Mouse (Mus musculus) intestine, embryonic 15.5 days (tissue): ENCODE measurements at regions not wholly inside any gene's neighbourhood (a gene's known extent, or its start where the extent isn't known, plus 50 kb on each side); places are given as distances from the start of the nearest gene placed in this dataset.

ENCODE experiments used
- ATAC-seq: fragments of 200-750 bp; cut with Nextera tagmentation; 2 replicates; pipeline ENCODE4 v1.8.0; 2017; ENCODE audit warnings: moderate TSS enrichment, moderate library complexity
- H3K27ac ChIP-seq: fragments of 300-500 bp; sonication (generic); 2 replicates; pipeline ENCODE4 v1.5.1; 2015; ENCODE audit warnings: mild to moderate bottlenecking, inconsistent platforms
- H3K27me3 ChIP-seq: fragments of 300-500 bp; sonication (generic); replicated peaks from 2 replicates; pipeline ENCODE4 v1.6.1; 2015; ENCODE audit warnings: inconsistent platforms
- H3K36me3 ChIP-seq: fragments of 300-500 bp; sonication (generic); 2 replicates; pipeline ENCODE4 v1.6.1; 2015; ENCODE audit warnings: inconsistent platforms
- H3K4me1 ChIP-seq: fragments of 300-500 bp; sonication (generic); replicated peaks from 2 replicates; pipeline ENCODE4 v1.6.1; 2015; ENCODE audit warnings: inconsistent platforms
- H3K4me2 ChIP-seq: fragments of 300-500 bp; sonication (generic); replicated peaks from 2 replicates; pipeline ENCODE4 v1.6.1; 2015; ENCODE audit warnings: mild to moderate bottlenecking, inconsistent platforms
- H3K4me3 ChIP-seq: fragments of 300-500 bp; sonication (generic); replicated peaks from 2 replicates; pipeline ENCODE4 v1.5.1; 2015; ENCODE audit warnings: inconsistent platforms
- H3K9ac ChIP-seq: fragments of 300-500 bp; sonication (generic); 2 replicates; pipeline ENCODE4 v1.6.1; 2015; ENCODE audit warnings: inconsistent platforms
- H3K9me3 ChIP-seq: fragments of 300-500 bp; sonication (generic); 2 replicates; pipeline ENCODE4 v1.6.1; 2016; ENCODE audit warnings: inconsistent platforms
- WGBS: fragments of 180-500 bp; shearing (Covaris S2); methylation state at CpG from one replicate; pipeline ENCODE4 v1.1.7; 2015; 5-methylcytosine and 5-hydroxymethylcytosine counted together

DNA sequence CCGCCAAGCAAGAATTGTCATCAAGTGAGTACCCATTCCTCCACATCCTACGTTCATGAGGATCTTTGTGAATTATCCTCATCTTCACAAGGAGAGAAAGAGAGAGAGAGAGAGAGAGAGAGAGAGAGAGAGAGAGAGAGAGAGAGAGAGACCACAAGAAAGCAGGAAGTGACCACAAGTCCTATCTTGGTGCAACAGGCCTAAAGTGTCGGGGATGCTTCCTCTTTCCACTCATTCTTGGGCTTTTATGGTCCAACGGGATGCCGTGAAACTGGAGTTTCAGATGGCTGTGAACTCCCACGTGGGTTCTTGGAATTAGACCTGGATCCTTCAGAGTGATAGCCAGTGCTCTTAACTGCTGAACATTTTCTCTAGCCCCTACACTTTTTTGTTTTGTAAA, 53.1 kb upstream of the Rai14 start:
- Histone ChIP-seq H3K27ac (no peak overlapping the region), H3K9me3 (no peaks in the 10 kb centered on the region), H3K27me3 (no peaks in the 10 kb centered on the region), H3K4me2 (no peak overlapping the region), H3K36me3 (no peaks in the 10 kb centered on the region), H3K4me3 (no peak overlapping the region), H3K9ac (no peak overlapping the region), H3K4me1 (no peaks in the 10 kb centered on the region)
- no peak for ATAC-seq
- WGBS, result 78% methylated on average over 6 of the region's 6 CpGs

DNA sequence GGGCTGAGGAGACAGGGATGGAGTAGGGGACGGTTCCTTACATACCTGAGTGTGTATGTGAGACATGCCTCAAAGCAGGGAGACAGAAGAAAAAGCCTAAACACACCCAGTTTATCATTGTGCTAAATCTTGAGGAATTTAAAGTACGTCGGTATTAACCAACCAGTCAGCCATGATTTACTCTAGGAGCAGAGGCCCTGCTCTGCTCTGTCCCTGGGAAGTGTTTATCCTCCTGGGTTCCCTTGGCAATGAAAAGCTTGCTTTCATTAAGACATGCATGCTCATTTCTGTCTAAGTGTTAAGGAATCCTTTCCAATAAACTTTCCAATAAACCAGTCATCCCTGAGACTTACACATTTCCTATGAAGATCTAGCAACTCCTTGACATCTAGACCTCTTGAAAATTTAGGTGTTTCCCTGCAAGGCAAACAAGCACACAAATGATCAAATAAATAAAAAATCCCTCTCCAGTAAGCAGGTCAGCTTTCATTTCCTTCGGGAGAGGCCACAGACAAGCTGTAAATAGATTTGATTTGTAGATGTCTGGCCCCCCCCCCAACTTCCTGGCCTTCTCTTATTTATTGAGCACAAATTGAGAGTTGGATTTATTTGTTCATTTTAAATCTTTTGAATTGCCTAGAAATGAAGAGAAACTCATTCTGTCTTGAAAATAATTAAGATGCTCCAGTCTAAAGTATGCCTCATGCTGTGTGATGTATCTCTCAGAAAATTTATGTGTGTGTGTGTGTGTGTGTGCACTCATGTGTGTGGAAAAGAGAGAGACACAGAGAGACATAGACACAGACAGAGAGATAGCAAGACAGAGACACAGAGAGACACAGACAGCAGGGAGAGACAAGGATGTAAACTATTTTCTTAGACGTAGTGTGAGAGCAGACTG, 56.2 kb upstream of the Rai14 start:
- no peak for ATAC-seq
- WGBS, result 25% methylated on average over 5 of the region's 5 CpGs
- no peak overlapping the region for H3K27ac ChIP-seq

DNA sequence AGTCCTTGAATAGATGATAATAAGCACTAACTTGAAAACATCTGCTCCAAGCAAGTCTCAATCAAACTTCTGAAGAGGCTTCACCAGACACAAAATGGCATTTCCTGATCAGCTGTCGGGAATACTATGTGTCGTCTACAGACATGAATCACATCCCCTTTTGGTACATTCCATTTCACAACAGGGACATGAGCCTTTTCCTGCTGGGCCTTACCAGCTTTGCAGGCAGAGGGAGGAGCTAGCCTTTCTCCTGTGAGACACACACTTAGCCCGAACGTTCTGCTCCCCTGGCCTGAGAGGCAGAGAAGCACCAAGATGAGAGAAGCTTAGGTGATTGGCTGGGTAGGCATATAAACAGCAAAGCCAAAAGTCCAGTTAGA, 56.9 kb upstream of the Rai14 start:
- Histone ChIP-seq H3K9ac (no peak overlapping the region), H3K36me3 (no peaks in the 10 kb centered on the region), H3K9me3 (no peaks in the 10 kb centered on the region), H3K4me2 (no peak overlapping the region), H3K27me3 (no peaks in the 10 kb centered on the region), H3K4me3 (no peak overlapping the region), H3K4me1 (no peaks in the 10 kb centered on the region), H3K27ac (no peak overlapping the region)
- ATAC-seq, result no peak
- 33% methylated on average over 4 of the region's 4 CpGs for WGBS

More for the DNA sequence above, 56.2 kb upstream of the Rai14 start:
- Histone ChIP-seq H3K4me2 (no peak overlapping the region), H3K27me3 (no peaks in the 10 kb centered on the region), H3K4me3 (no peak overlapping the region), H3K4me1 (no peaks in the 10 kb centered on the region), H3K9me3 (no peaks in the 10 kb centered on the region), H3K36me3 (no peaks in the 10 kb centered on the region), H3K9ac (no peak overlapping the region)

DNA sequence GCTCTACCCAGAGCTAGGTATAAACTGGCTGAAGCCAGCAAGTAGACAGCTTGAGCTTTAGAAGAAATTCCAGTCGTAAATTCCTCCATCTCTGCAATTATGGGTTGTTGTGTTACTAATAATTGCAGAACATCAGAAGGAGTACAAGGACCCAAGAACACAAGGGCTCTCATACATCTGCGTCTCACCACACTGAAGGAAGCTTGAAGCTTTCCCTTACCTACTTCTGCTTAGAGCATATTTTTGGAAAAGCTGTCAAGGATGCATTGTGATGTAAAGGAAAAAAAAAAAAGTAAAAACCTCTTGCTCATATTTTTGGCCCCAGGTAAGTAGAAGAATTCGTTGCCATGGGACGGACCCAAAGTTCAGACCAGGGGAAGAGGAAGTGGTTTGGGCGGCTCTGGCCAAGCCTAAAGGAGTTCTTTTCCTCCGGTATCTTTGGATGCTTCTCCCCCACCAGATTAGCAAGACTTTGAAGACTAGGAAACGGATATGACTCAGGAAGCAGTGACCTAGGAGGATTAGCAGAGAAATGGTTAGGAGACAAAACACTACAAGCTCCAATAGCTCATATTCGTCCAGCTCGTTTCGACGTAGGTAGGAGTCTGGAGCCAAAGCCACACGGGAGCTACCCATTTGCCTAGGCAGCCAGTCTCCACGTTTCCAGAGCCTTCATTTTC, 65.7 kb upstream of the Rai14 start:
- no peaks in the 10 kb centered on the region for H3K4me1 ChIP-seq
- no peak overlapping the region for H3K4me2 ChIP-seq
- 81% methylated on average over 13 of the region's 13 CpGs for WGBS
- H3K9me3 ChIP-seq, result no peaks in the 10 kb centered on the region
- ATAC-seq, result no peak
- H3K27me3 ChIP-seq, result no peaks in the 10 kb centered on the region
- no peaks in the 10 kb centered on the region for H3K36me3 ChIP-seq
- no peak overlapping the region for H3K27ac ChIP-seq
- H3K9ac ChIP-seq, result no peak overlapping the region
- H3K4me3 ChIP-seq, result no peak overlapping the region

DNA sequence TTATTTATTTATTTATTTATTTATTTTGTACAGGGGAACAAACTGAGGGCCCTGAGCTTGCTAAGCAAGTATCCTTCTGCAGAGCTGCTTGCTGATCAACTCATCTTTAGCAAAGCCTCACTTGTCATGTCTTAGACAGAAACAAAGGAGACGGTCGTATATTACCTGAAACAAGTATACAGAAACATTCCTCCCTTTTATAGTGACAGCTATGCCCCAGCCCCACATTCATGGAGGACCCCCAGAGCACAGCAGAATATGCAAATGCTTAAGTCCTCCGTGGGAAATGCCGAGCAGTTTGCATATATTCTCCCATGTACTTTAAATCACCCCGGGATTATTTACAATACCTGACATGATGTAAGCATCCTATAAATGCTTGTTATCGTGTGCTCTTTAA, 74.9 kb upstream of the Rai14 start:
- Histone ChIP-seq H3K4me3 (no peak overlapping the region), H3K4me2 (no peak overlapping the region), H3K9me3 (no peaks in the 10 kb centered on the region), H3K9ac (no peak overlapping the region), H3K36me3 (no peaks in the 10 kb centered on the region), H3K27me3 (no peaks in the 10 kb centered on the region), H3K4me1 (no peaks in the 10 kb centered on the region), H3K27ac (no peak overlapping the region)
- ATAC-seq, result no peak
- WGBS, result 51% methylated on average over 6 of the region's 6 CpGs

DNA sequence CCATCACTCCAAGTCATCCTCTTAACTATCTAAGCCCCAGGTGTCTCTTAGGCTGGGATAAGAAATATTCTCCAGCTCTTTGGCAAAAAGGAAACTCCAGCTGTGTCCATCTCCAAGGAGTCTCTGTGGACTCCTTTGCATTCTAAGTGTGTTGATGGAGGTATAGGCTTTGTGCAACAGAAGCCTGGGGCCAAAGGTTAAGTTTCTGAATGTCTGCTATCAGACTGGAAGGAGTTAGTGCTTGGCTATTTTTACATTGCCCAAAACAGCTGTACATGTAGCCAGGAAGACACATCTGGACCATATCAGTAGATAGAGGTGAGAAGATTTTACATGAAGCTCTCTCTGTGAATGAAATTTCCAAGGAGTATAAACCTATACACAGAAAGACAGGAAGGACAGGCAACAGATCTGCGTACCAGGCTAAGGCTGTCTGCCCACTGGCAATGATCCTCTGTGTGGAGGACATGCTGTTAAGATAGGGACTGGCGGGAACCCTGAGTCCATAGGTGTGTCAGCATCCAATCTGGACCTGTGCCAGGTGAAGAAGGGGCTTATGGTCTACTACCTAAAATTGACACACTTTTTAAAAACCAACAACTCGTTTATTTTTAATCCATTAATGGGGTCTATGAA, 76.6 kb upstream of the Rai14 start:
- Histone ChIP-seq H3K27ac (no peak overlapping the region), H3K4me3 (no peak overlapping the region), H3K36me3 (no peaks in the 10 kb centered on the region), H3K4me1 (no peaks in the 10 kb centered on the region), H3K4me2 (no peak overlapping the region), H3K27me3 (no peaks in the 10 kb centered on the region), H3K9me3 (no peaks in the 10 kb centered on the region), H3K9ac (no peak overlapping the region)
- 72% methylated on average over 3 of the region's 3 CpGs for WGBS
- no peak for ATAC-seq

DNA sequence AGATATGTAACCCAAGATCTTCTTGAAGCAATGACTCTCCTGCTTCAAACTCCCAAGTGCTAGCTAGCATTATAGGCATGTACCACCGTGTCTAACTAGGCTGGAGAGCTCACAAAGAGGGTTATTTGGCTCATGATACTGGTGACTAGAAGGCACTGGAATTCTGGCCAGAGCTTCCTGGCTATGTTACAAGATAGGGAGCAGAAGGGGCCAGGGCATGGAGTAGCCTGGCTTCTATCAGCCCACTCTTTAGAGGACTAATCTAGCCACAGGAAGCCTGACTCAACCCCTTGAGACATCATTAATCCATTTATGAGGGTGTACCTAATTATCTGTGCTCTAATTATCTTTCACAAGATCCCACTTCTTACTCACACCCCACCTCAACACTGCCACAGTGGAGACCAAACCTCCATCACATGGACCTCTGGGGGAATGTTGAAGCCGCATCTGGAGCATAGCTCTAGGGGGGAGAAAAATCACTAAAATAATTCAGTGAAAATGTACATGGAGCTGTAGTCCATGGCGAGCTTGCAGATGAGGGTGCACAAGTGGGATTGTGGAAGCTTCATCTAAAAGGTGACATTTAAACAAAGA, 77.2 kb upstream of the Rai14 start:
- no peaks in the 10 kb centered on the region for H3K4me1 ChIP-seq
- WGBS, result 82% methylated on average over 3 of the region's 3 CpGs
- no peak overlapping the region for H3K4me2 ChIP-seq
- H3K9me3 ChIP-seq, result no peaks in the 10 kb centered on the region
- no peak overlapping the region for H3K4me3 ChIP-seq
- ATAC-seq, result no peak
- H3K36me3 ChIP-seq, result no peaks in the 10 kb centered on the region
- no peak overlapping the region for H3K9ac ChIP-seq
- no peaks in the 10 kb centered on the region for H3K27me3 ChIP-seq
- no peak overlapping the region for H3K27ac ChIP-seq

DNA sequence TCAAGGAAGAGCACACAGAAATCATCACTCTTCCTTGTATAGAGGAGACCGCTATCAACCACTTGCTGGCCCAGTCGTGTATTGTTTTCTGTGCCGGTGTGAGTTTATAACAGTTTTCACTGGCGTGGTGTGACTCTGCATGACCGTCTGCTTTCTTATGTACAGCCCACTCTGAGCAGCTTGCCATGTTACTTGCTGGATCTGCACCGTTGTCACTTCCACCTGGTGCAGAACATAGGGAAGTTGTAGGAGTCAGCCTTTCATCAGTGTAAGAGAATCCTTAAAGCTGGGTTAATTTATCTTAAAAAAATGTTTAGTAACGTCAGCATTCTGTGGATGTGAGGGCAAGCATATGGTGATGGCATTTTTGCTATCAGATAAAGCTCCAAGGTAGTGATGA, 77.7 kb upstream of the Rai14 start:
- 62% methylated on average over 7 of the region's 7 CpGs for WGBS
- no peaks in the 10 kb centered on the region for H3K36me3 ChIP-seq
- ATAC-seq, result no peak

DNA sequence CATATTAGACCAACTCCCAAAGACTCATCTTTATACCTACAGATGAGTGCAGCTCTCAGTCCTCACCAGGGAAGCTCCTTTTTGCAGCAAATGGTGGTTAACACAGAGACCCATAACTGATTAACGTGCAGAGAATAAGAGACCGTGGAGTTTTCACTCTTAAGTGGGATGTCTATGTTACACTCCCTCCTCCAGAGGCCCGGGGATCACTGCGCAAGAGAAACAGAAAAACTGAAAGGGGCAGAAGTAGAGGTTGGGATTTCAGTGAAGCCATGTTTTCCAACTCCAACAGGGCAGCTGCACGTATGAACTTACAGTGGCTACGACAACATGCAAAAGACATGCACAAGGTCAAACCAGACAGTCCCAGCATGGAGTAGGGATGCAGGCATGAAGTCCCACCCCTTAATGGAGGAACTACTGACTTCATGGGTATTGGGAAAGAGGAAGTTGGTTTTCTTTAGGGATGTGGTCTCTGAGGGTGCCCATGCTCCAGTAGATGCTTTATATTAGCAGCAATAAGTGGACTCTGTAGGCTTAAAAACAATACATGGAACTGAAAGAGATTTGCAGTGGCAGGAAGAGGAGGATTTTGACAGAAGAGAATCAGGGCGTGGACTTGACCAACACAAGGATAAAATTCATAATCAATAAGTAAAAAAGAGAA, 80.8 kb upstream of the Rai14 start:
- H3K4me2 ChIP-seq, result no peak overlapping the region
- WGBS, result 93% methylated on average over 7 of the region's 7 CpGs
- no peaks in the 10 kb centered on the region for H3K36me3 ChIP-seq
- H3K9ac ChIP-seq, result no peak overlapping the region
- no peak for ATAC-seq
- H3K4me3 ChIP-seq, result no peak overlapping the region
- no peak overlapping the region for H3K27ac ChIP-seq
- no peaks in the 10 kb centered on the region for H3K27me3 ChIP-seq
- no peaks in the 10 kb centered on the region for H3K9me3 ChIP-seq
- H3K4me1 ChIP-seq, result no peaks in the 10 kb centered on the region

More for the DNA sequence above, 77.7 kb upstream of the Rai14 start:
- Histone ChIP-seq H3K4me2 (no peak overlapping the region), H3K9ac (no peak overlapping the region), H3K27ac (no peak overlapping the region), H3K27me3 (no peaks in the 10 kb centered on the region), H3K4me3 (no peak overlapping the region), H3K4me1 (no peaks in the 10 kb centered on the region), H3K9me3 (no peaks in the 10 kb centered on the region)

DNA sequence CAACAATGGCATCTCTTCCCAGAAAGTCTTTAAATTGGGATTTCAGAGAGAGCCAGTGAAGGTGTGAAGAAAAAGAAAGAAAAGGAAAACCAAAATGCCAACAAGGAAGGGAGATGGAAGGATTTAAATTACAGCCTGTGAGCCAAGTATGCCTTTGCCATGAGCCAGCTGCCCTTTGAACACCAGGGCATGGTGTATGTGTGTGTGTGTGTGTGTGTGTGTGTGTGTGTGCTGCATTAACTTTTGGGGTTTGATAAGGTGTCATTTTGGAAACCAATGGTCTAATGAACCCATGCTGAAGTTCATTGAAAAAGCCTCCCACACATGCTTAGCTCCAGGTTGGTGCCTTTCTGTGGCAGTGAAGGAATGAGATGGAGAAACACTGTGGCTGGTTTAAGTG, 85.2 kb upstream of the Rai14 start:
- no peak overlapping the region for H3K9ac ChIP-seq
- no peak overlapping the region for H3K4me2 ChIP-seq
- H3K27ac ChIP-seq, result no peak overlapping the region
- H3K4me1 ChIP-seq, result no peaks in the 10 kb centered on the region
- no peak overlapping the region for H3K4me3 ChIP-seq
- H3K9me3 ChIP-seq, result no peaks in the 10 kb centered on the region
- no peaks in the 10 kb centered on the region for H3K27me3 ChIP-seq
- ATAC-seq, result no peak
- H3K36me3 ChIP-seq, result no peaks in the 10 kb centered on the region

DNA sequence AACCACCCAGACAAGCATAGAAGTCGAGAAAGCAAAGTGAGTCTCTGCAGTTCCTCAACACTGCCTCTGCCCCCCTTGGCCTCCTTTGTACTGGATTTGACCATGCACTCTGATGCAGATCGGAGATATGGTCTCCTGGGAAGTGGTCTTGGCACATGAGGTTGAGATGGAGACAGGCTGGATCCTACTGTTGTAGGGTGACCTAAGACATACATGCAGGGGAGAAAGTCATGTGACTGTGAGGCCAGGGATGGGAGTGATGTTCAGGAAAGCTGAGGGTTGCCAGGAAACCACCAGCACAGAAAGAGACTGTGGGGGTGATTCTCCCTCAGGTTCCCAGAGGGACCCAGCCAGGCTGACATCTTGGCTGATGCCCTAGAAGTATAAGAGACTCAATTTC, 99.8 kb upstream of the Rai14 start:
- no peaks in the 10 kb centered on the region for H3K36me3 ChIP-seq
- no peaks in the 10 kb centered on the region for H3K9me3 ChIP-seq
- no peak overlapping the region for H3K27ac ChIP-seq
- H3K4me1 ChIP-seq, result 0 out of 2 replicates have a peak, but pooled peaks cover 2% of the 10 kb centered on the region
- 76% methylated on average over 2 of the region's 2 CpGs for WGBS
- H3K4me3 ChIP-seq, result no peak overlapping the region
- no peak overlapping the region for H3K4me2 ChIP-seq
- H3K9ac ChIP-seq, result no peak overlapping the region
- ATAC-seq, result no peak
- no peaks in the 10 kb centered on the region for H3K27me3 ChIP-seq

DNA sequence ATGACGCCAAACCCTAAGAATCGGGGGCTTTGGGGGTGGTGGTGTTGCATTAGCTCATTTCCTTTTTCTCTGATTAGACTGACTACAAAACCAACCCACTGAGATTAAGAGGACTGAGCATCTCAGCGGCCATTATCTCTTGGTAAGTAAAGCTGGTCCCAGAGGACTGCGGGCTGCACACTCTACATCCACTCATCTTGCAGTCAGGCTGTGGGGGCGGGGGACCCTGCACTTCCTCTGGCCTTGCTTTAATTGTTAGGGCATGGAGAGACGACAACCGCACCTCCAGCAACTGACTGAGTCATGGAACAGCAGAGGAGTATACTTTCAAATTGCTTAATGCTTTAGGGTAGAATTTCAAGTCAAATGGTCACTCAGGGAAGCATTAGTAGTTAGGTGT, 100.3 kb upstream of the Rai14 start:
- H3K9me3 ChIP-seq, result no peaks in the 10 kb centered on the region
- ATAC-seq, result no peak
- H3K4me1 ChIP-seq, result 0 out of 2 replicates have a peak, but pooled peaks cover 2% of the 10 kb centered on the region
- no peaks in the 10 kb centered on the region for H3K36me3 ChIP-seq
- no peak overlapping the region for H3K9ac ChIP-seq
- no peak overlapping the region for H3K4me2 ChIP-seq
- H3K27ac ChIP-seq, result no peak overlapping the region
- no peak overlapping the region for H3K4me3 ChIP-seq
- no peaks in the 10 kb centered on the region for H3K27me3 ChIP-seq
- 72% methylated on average over 7 of the region's 7 CpGs for WGBS
